Mouse (Mus musculus) intestine, embryonic 16.5 days (tissue): ENCODE data around the gene Ulk4. TPM values are rescaled to one million over a fixed set of nuclear protein-coding genes. Genes with fewer than 3 reads are reported as not detected.

ENCODE experiments used
- ATAC-seq: fragments of 200-750 bp; cut with Nextera tagmentation; 2 replicates; pipeline ENCODE4 v1.8.0; 2017; ENCODE audit warnings: moderate TSS enrichment, moderate library complexity
- H3K27ac ChIP-seq: fragments of 300-500 bp; sonication (generic); 2 replicates; pipeline ENCODE4 v1.5.1; 2014; ENCODE audit warnings: mild to moderate bottlenecking, low read length
- H3K27me3 ChIP-seq: fragments of 300-500 bp; sonication (generic); replicated peaks from 2 replicates; pipeline ENCODE4 v1.6.1; 2014; ENCODE audit warnings: low read length, control low read depth, mixed read lengths; ENCODE audit not compliant: control insufficient read depth, insufficient read depth
- H3K36me3 ChIP-seq: fragments of 300-500 bp; sonication (generic); 2 replicates; pipeline ENCODE4 v1.6.1; 2014; ENCODE audit warnings: low read length, control low read depth; ENCODE audit not compliant: control insufficient read depth, insufficient read depth
- H3K4me1 ChIP-seq: fragments of 300-500 bp; sonication (generic); 2 replicates; pipeline ENCODE4 v1.6.1; 2014; ENCODE audit warnings: low read length, control low read depth, mixed read lengths; ENCODE audit not compliant: control insufficient read depth, insufficient read depth
- H3K4me2 ChIP-seq: fragments of 300-500 bp; sonication (generic); 2 replicates; pipeline ENCODE4 v1.6.1; 2014; ENCODE audit warnings: low read depth, low read length, control low read depth
- H3K4me3 ChIP-seq: fragments of 300-500 bp; sonication (generic); 2 replicates; pipeline ENCODE4 v1.5.1; 2014; ENCODE audit warnings: mild to moderate bottlenecking, low read length
- H3K9ac ChIP-seq: fragments of 300-500 bp; sonication (generic); 2 replicates; pipeline ENCODE4 v1.6.1; 2014; ENCODE audit warnings: low read depth, low read length
- H3K9me3 ChIP-seq: fragments of 300-500 bp; sonication (generic); 2 replicates; pipeline ENCODE4 v1.6.1; 2016; ENCODE audit warnings: low read length, control low read depth; ENCODE audit not compliant: control insufficient read depth
- WGBS: fragments of 180-500 bp; shearing (Covaris S2); extraction: QIAGEN DNeasy Blood & Tissue Kit; methylation state at CpG from one replicate; pipeline ENCODE4 v1.1.7; 2014; 5-methylcytosine and 5-hydroxymethylcytosine counted together
- polyA plus RNA-seq: library from polyadenylated mRNA; unstranded; fragments of >200 nt; fragmentation: Nextera tagmentation; extraction: Ambion mirVana; gene quantifications from 2 replicates; pipeline ENCODE4 v1.2.1, GENCODE M21; 2015

Ulk4 gene
- polyA plus RNA-seq, 1 experiment from 2014 or later: 120 TPM

- Histone ChIP-seq H3K36me3 (no peaks in the 10 kb centered on the region), H3K4me1 (peaks cover 36% of the 10 kb centered on the region), H3K27me3 (no peaks in the 10 kb centered on the region), H3K4me2 (no peak overlapping the region), H3K4me3 (no peak overlapping the region), H3K9ac (no peak overlapping the region), H3K9me3 (no peaks in the 10 kb centered on the region), H3K27ac (no peak overlapping the region)
- no peak for ATAC-seq
- 62% methylated on average over 4 of the region's 4 CpGs for WGBS
Observed at GRCm38 (mm10) chr9:120986994-120987393, 290.0 kb downstream of the Ulk4 start.

GRCm38 (mm10) chr9:120986255-120986654, 290.7 kb downstream of the Ulk4 start:
- WGBS: 75% methylated on average over 3 of the region's 3 CpGs
- ATAC-seq: no peak
- Histone ChIP-seq H3K9ac (no peak overlapping the region), H3K9me3 (no peaks in the 10 kb centered on the region), H3K4me1 (peaks cover 36% of the 10 kb centered on the region), H3K4me3 (no peak overlapping the region), H3K36me3 (no peaks in the 10 kb centered on the region), H3K4me2 (no peak overlapping the region), H3K27ac (peak overlapping the region; percentile 73), H3K27me3 (no peaks in the 10 kb centered on the region)

- H3K9me3 ChIP-seq: no peaks in the 10 kb centered on the region
- H3K27ac ChIP-seq: peak overlapping the region; percentile 73
- peaks cover 35% of the 10 kb centered on the region for H3K4me1 ChIP-seq
- peak; percentile 82 for ATAC-seq
- H3K36me3 ChIP-seq: no peaks in the 10 kb centered on the region
- H3K4me3 ChIP-seq: no peak overlapping the region
- no peak overlapping the region for H3K9ac ChIP-seq
- WGBS: 84% methylated on average over 5 of the region's 5 CpGs
- no peaks in the 10 kb centered on the region for H3K27me3 ChIP-seq
- H3K4me2 ChIP-seq: no peak overlapping the region
Observed at GRCm38 (mm10) chr9:120985524-120985923, 291.5 kb downstream of the Ulk4 start.

- Histone ChIP-seq H3K4me1 (peaks cover 30% of the 10 kb centered on the region), H3K4me3 (no peak overlapping the region), H3K27me3 (no peaks in the 10 kb centered on the region), H3K9me3 (no peaks in the 10 kb centered on the region), H3K4me2 (no peak overlapping the region), H3K36me3 (no peaks in the 10 kb centered on the region), H3K9ac (no peak overlapping the region), H3K27ac (peak overlapping the region; percentile 73)
- WGBS: 80% methylated on average over 5 of the region's 5 CpGs
- ATAC-seq: peak; percentile 78
Observed at GRCm38 (mm10) chr9:120985009-120985408, 292.0 kb downstream of the Ulk4 start.

- H3K36me3 ChIP-seq: no peaks in the 10 kb centered on the region
- no peak overlapping the region for H3K27ac ChIP-seq
- no peak overlapping the region for H3K4me2 ChIP-seq
- WGBS: 75% methylated on average over 5 of the region's 5 CpGs
- no peaks in the 10 kb centered on the region for H3K27me3 ChIP-seq
- no peak overlapping the region for H3K9ac ChIP-seq
- no peak overlapping the region for H3K4me3 ChIP-seq
- ATAC-seq: peak; percentile 8; the same call in 1 of the 2 replicates
- H3K4me1 ChIP-seq: peaks cover 25% of the 10 kb centered on the region
- no peaks in the 10 kb centered on the region for H3K9me3 ChIP-seq
Observed at GRCm38 (mm10) chr9:120984509-120984908, 292.5 kb downstream of the Ulk4 start.

- no peak overlapping the region for H3K4me2 ChIP-seq
- H3K9ac ChIP-seq: no peak overlapping the region
- H3K36me3 ChIP-seq: no peaks in the 10 kb centered on the region
- no peak overlapping the region for H3K27ac ChIP-seq
- 71% methylated on average over 8 of the region's 8 CpGs for WGBS
- H3K9me3 ChIP-seq: no peaks in the 10 kb centered on the region
- ATAC-seq: peak; percentile 24; the same call in 1 of the 2 replicates
- H3K27me3 ChIP-seq: no peaks in the 10 kb centered on the region
- no peak overlapping the region for H3K4me3 ChIP-seq
- peaks cover 22% of the 10 kb centered on the region for H3K4me1 ChIP-seq
Observed at GRCm38 (mm10) chr9:120983849-120984248, 293.1 kb downstream of the Ulk4 start.

GRCm38 (mm10) chr9:120981777-120982176, 295.2 kb downstream of the Ulk4 start:
- H3K27ac ChIP-seq: no peak overlapping the region
- H3K27me3 ChIP-seq: no peaks in the 10 kb centered on the region
- no peaks in the 10 kb centered on the region for H3K9me3 ChIP-seq
- no peak overlapping the region for H3K9ac ChIP-seq
- WGBS: 77% methylated on average over 7 of the region's 7 CpGs
- H3K4me1 ChIP-seq: peaks cover 15% of the 10 kb centered on the region
- H3K4me2 ChIP-seq: no peak overlapping the region
- no peak for ATAC-seq
- no peak overlapping the region for H3K4me3 ChIP-seq
- no peaks in the 10 kb centered on the region for H3K36me3 ChIP-seq

- ATAC-seq: no peak
- H3K4me1 ChIP-seq: no peaks in the 10 kb centered on the region
- H3K4me3 ChIP-seq: no peak overlapping the region
- H3K27ac ChIP-seq: no peak overlapping the region
- WGBS: 91% methylated on average over 4 of the region's 4 CpGs
- no peak overlapping the region for H3K4me2 ChIP-seq
- H3K27me3 ChIP-seq: no peaks in the 10 kb centered on the region
- H3K36me3 ChIP-seq: no peaks in the 10 kb centered on the region
- no peak overlapping the region for H3K9ac ChIP-seq
- H3K9me3 ChIP-seq: no peaks in the 10 kb centered on the region
Observed at GRCm38 (mm10) chr9:120976856-120977255, 300.1 kb downstream of the Ulk4 start.

GRCm38 (mm10) chr9:120976158-120976557, 300.8 kb downstream of the Ulk4 start:
- peak; percentile 66 for ATAC-seq

GRCm38 (mm10) chr9:120974209-120974608, 302.8 kb downstream of the Ulk4 start:
- Histone ChIP-seq H3K4me3 (no peak overlapping the region), H3K9me3 (no peaks in the 10 kb centered on the region), H3K4me2 (no peak overlapping the region), H3K4me1 (no peaks in the 10 kb centered on the region), H3K27ac (no peak overlapping the region), H3K9ac (no peak overlapping the region), H3K27me3 (no peaks in the 10 kb centered on the region), H3K36me3 (no peaks in the 10 kb centered on the region)
- 72% methylated on average over 2 of the region's 2 CpGs for WGBS
- ATAC-seq: no peak

More at GRCm38 (mm10) chr9:120976158-120976557, 300.8 kb downstream of the Ulk4 start:
- Histone ChIP-seq H3K36me3 (no peaks in the 10 kb centered on the region), H3K4me1 (no peaks in the 10 kb centered on the region), H3K27ac (peak overlapping the region; percentile 21; the same call in 1 of the 2 replicates), H3K4me2 (no peak overlapping the region), H3K27me3 (no peaks in the 10 kb centered on the region), H3K9ac (no peak overlapping the region), H3K9me3 (no peaks in the 10 kb centered on the region), H3K4me3 (no peak overlapping the region)
- 51% methylated on average over 5 of the region's 5 CpGs for WGBS
